Mouse (Mus musculus) cortical plate, adult 2 months (tissue): Measurements from ENCODE around the gene Smpd2.

Experiments used
- CTCF ChIP-seq: fragments of 200-500 bp; IDR thresholded peaks from 2 replicates; pipeline ENCODE4 v1.5.1; 2011; ENCODE audit warnings: mild to moderate bottlenecking, control low read depth, low read length; ENCODE audit not compliant: insufficient read depth; ENCODE audit errors: extremely low read depth
- POLR2A ChIP-seq: fragments of 200-500 bp; IDR thresholded peaks from 2 replicates; pipeline ENCODE4 v1.6.1; 2011; ENCODE audit warnings: mild to moderate bottlenecking, low read length, control low read depth; ENCODE audit not compliant: insufficient read depth; ENCODE audit errors: extremely low read depth

- TF ChIP-seq CTCF: no peak
- TF ChIP-seq POLR2A: peak; percentile 92
Measured at GRCm38 (mm10) chr10:41518981-41519618, 28.9 kb upstream of the Smpd2 start, which contains the start of gene Cd164.
